In genomic region chr12:32381011-32381410, GRCm38 (mm10) we compare ENCODE assay signal across 8 mouse cellular contexts. TPM values are rescaled to one million over a fixed set of nuclear protein-coding genes. Genes with fewer than 3 reads are reported as not detected.
DNase-seq lines count a peak whose midpoint lies in the region; ATAC-seq and TF ChIP-seq lines count a peak whose summit lies in the region.

No protein-coding gene starts in this region.

- no peak for ATAC-seq in embryonic facial prominence, embryonic 13.5 days (ENCODE audit: insufficient number of reproducible peaks, insufficient read depth, low FRiP score, low TSS enrichment, low read depth)
- no peak for ATAC-seq in intestine, embryonic 15.5 days
- no peak for ATAC-seq in midbrain, postnatal 0 days (ENCODE audit: low FRiP score)
- no peak for ATAC-seq in frontal cortex, adult (ENCODE audit: low TSS enrichment)

- DNase-seq in layer of hippocampus, adult 2 months (ENCODE audit: low spot score in 2 of 2) = no peak
- no peak for DNase-seq in layer of hippocampus, adult 9-10 months (ENCODE audit: low spot score)
- no peak for DNase-seq in midbrain, postnatal 0 days (ENCODE audit: low spot score)
- DNase-seq in right cerebral cortex, adult 18-20 months = no peak
- no peak for DNase-seq in ovary, postnatal 10 days (ENCODE audit: low spot score)

- H3K9ac ChIP-seq in embryonic facial prominence, embryonic 13.5 days = no peak overlapping the region
- no peak overlapping the region for H3K9ac ChIP-seq in intestine, embryonic 15.5 days
- H3K9ac ChIP-seq in midbrain, postnatal 0 days (replicated peaks; ENCODE audit: low read length, poor library complexity, severe bottlenecking) = no peak overlapping the region

- H3K36me3 ChIP-seq in embryonic facial prominence, embryonic 13.5 days = peaks cover 4% of the 10 kb centered on the region; the same call in 1 of the 2 replicates
- H3K36me3 ChIP-seq in intestine, embryonic 15.5 days = no peaks in the 10 kb centered on the region
- no peaks in the 10 kb centered on the region for H3K36me3 ChIP-seq in midbrain, postnatal 0 days (ENCODE audit: insufficient read depth, low read length)

- no peaks in the 10 kb centered on the region for H3K27me3 ChIP-seq in embryonic facial prominence, embryonic 13.5 days
- no peaks in the 10 kb centered on the region for H3K27me3 ChIP-seq in intestine, embryonic 15.5 days (replicated peaks)
- H3K27me3 ChIP-seq in midbrain, postnatal 0 days (ENCODE audit: insufficient read depth, low read length) = no peaks in the 10 kb centered on the region

- H3K4me1 ChIP-seq in embryonic facial prominence, embryonic 13.5 days = peaks cover 21% of the 10 kb centered on the region
- H3K4me1 ChIP-seq in intestine, embryonic 15.5 days (replicated peaks) = no peaks in the 10 kb centered on the region
- H3K4me1 ChIP-seq in midbrain, postnatal 0 days (ENCODE audit: insufficient read depth, low read length) = peaks cover 5% of the 10 kb centered on the region

- peak overlapping the region; percentile 98; the same call in 1 of the 2 replicates for H3K27ac ChIP-seq in layer of hippocampus, adult 2 months
- H3K27ac ChIP-seq in embryonic facial prominence, embryonic 13.5 days = no peak overlapping the region
- no peak overlapping the region for H3K27ac ChIP-seq in intestine, embryonic 15.5 days
- no peak overlapping the region for H3K27ac ChIP-seq in midbrain, postnatal 0 days (ENCODE audit: low read depth, low read length)

- 76% methylated on average over 2 of the region's 2 CpGs for WGBS in embryonic facial prominence, embryonic 13.5 days
- WGBS in intestine, embryonic 15.5 days = 92% methylated on average over 2 of the region's 2 CpGs
- 81% methylated on average over 2 of the region's 2 CpGs for WGBS in midbrain, postnatal 0 days

- no peaks in the 10 kb centered on the region for H3K9me3 ChIP-seq in embryonic facial prominence, embryonic 13.5 days
- no peaks in the 10 kb centered on the region for H3K9me3 ChIP-seq in intestine, embryonic 15.5 days
- no peaks in the 10 kb centered on the region for H3K9me3 ChIP-seq in midbrain, postnatal 0 days (ENCODE audit: low read length)

- H3K4me3 ChIP-seq in layer of hippocampus, adult 2 months = peak overlapping the region; percentile 90
- peak overlapping the region; percentile 86 for H3K4me3 ChIP-seq in embryonic facial prominence, embryonic 13.5 days
- peak overlapping the region; percentile 24 for H3K4me3 ChIP-seq in intestine, embryonic 15.5 days (replicated peaks)
- peak overlapping the region; percentile 86 for H3K4me3 ChIP-seq in midbrain, postnatal 0 days (ENCODE audit: low read depth, low read length)

- H3K4me2 ChIP-seq in embryonic facial prominence, embryonic 13.5 days = peak overlapping the region; percentile 77
- H3K4me2 ChIP-seq in intestine, embryonic 15.5 days (replicated peaks) = peak overlapping the region; percentile 55
- H3K4me2 ChIP-seq in midbrain, postnatal 0 days (ENCODE audit: low read depth, low read length, poor library complexity, severe bottlenecking) = peak overlapping the region; percentile 73

- no peak for TF ChIP-seq CTCF in layer of hippocampus, adult 2 months (conservative IDR thresholded peaks at IDR 0.05)
- TF ChIP-seq CTCF in midbrain, postnatal 0 days (IDR thresholded peaks at IDR 0.05) = no peak

RNA-seq across cellular contexts. Expression of gene Ccdc71l, which starts 2.5 kb away (rescaled TPM):
- total RNA-seq in layer of hippocampus, adult 2 months (2021) = 10 to 100 TPM; 30.9 to 33.0 TPM
- polyA plus RNA-seq in embryonic facial prominence, embryonic 13.5 days (2015; fragmentation: Nextera tagmentation; extraction: Ambion mirVana) = 3.3 and 3.9 TPM in 2 replicates
- polyA plus RNA-seq in intestine, embryonic 15.5 days (2015; fragmentation: Nextera tagmentation; extraction: Ambion mirVana) = 4.4 and 4.8 TPM in 2 replicates
- 22.6 and 27.1 TPM in 2 replicates for total RNA-seq in midbrain, postnatal 0 days (2014; rRNA removed)
- 3.1 and 3.6 TPM in 2 replicates for polyA plus RNA-seq in midbrain, postnatal 0 days (2015; fragmentation: Nextera tagmentation; extraction: Ambion mirVana)

Comparison
In these comparisons a context has a peak if more than half of its experiments do, and no peak if none do; other contexts are left out.
1. H3K4me3 ChIP-seq: peak in every context shown above with its lines; median percentile 90 in layer of hippocampus, adult 2 months; 86 in embryonic facial prominence, embryonic 13.5 days; 86 in midbrain, postnatal 0 days; 24 in intestine, embryonic 15.5 days.